Mouse (Mus musculus) layer of hippocampus, adult 9-10 months (tissue): ENCODE data around the gene Sept6.
"Not testable (repeated sequence)": the region's sequence is repeated elsewhere in the genome, so short reads cannot be mapped to it uniquely, and the experiment has no call there.

Experiments
- DNase-seq: peaks from one replicate; pipeline ENCODE4 v3.0.0; 2022; ENCODE audit warnings: low spot score

Gene Sept6

GRCm38 (mm10) chrX:36971156-36971555 lies 20.4 kb downstream of the Sept6 start:
- DNase-seq = no peak

GRCm38 (mm10) chrX:36969501-36969900 lies 22.1 kb downstream of the Sept6 start:
- DNase-seq = no peak

- no peak for DNase-seq
Observed at GRCm38 (mm10) chrX:36956674-36957073, 34.9 kb downstream of the Sept6 start.

DNA sequence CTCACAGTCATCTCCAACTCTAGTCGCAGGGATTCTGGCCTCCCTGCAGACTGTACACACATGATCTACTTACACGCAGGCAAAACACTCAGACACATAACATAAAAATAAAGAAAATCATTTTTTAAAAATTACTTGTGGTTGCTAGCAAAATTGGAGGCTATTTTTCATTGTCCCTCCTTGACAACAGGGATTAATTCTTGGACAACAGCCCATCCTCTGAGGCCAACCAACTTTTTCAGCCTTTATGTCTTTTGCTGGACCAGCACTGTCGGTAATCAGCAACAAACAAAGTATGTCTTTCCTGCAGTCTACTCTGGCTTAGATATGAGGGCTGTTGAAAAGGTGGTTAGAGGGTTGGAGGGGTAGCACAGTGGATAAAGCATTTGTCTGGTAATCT lies 50.5 kb downstream of the Sept6 start:
- DNase-seq = no peak

GRCm38 (mm10) chrX:36939806-36940413 lies 51.7 kb downstream of the Sept6 start:
- DNase-seq = no peak

- DNase-seq = no peak
Observed at GRCm38 (mm10) chrX:36935326-36935966, 56.1 kb downstream of the Sept6 start.

DNA sequence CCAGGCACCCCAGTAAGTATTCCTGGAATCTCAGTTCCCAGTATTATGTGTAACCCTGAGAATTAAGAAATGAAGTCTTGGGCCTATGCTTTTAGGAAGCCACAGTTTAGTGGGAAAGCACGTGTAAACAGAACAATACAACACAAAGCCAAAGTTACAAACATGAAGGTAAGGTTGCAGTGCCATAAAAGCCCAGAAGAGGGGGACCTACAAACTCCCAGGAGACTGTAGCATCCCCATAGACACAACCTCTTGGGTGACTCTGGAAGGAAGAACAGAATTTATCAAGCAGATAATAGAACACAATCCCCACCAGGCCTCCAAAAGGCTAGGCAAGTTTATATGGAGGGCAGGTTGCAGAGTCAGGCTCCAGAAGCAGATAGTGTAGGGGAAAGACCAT lies 61.0 kb downstream of the Sept6 start:
- no peak for DNase-seq

GRCm38 (mm10) chrX:36929694-36930093 lies 61.9 kb downstream of the Sept6 start:
- no peak for DNase-seq

DNA sequence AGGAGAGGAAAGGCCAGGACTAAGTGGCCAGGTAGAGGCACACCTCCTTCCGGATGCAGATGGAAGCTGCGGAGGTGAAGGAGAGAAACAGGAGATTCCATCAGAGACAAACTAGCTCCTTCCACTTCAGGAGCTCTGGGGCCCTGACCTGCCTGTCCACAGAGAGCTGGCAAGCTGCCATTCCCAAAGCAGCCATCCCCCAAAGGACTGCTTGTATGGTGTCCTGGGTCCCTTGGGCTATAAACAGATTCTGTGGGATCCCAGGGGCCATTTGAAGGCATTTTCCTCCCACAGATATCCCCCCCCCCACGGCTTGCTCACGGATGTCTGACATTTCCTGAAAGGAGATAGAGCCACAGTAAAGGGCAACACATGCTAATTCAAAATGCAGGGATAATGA lies 62.8 kb downstream of the Sept6 start:
- no peak for DNase-seq

DNA sequence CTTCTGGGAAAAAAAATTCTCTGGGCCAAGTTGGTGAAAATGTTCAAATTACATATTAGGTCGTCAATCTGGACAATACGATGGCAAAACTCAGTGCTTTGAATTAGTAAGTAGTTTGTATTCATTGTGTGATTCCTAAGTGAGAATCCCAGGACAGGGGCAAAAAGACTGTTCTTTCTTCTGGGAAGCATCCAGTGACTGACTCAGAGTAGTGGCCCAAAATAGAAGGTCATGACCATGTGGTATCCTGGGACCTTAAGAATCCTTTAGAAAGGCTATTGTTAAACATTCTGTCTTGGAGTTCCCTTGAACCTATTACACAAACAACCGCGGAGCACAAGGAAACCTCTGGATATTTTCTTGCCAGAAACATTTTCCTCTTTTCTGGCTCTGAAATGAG lies 70.2 kb downstream of the Sept6 start:
- no peak for DNase-seq

DNA sequence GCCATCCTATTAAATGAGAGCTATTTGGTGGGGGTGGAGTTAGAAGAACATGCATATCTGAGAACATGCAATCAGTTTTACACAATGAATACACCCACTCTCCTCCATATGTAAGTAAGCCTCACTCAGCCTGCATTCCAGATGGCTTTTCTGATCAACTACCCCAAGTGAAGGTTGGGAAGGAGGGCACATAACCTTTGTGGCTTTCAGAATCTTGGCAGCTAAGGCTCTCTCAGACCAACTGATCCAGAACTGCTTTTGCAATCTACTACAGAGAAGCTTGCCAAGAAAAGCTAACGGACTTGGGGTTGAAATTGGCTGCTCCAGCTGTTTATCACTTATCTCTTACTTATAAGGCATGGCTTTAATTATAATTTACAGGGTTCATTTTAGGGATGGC lies 73.8 kb downstream of the Sept6 start:
- no peak for DNase-seq

DNA sequence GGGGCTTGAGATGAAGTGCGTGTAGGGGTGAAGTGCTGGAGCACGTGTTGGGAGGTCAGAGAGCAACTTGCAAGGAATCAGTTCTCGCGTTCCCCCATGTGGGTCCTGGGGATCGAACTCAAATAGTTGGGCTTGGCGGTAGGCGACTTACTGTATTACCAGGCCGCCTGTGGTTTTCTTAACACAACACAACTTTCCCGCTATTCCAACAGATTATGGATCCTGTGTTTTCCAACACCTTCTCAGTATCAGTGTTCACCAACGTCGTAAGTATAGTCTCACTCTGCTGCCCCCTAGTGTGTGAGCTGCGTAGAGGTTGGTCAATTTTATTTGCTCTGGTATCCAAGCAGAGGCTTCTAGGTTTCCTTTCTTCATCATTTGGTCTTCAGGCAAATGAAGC lies 80.3 kb downstream of the Sept6 start:
- no peak for DNase-seq

DNA sequence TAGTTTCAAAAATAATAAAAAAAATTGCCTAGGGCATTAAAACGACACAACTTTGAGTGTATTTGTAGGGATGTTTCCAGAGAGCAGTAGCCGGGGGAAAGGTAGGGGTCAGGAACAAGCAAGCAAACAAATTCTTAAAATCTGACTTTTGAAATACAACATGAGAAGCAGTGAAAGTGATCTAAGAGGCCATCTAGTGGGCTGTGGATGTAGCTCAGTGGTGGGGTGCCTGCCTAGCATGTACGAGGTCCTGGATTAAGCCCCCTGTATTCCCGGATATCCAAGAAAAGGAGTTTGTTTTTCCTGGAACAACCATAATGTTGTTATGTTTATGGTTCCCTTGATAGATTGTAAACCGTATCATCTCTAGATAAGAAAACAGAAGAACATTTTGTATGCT lies 85.1 kb downstream of the Sept6 start:
- DNase-seq = no peak

GRCm38 (mm10) chrX:36903115-36903768 lies 88.4 kb downstream of the Sept6 start:
- peak; percentile 87 for DNase-seq

DNA sequence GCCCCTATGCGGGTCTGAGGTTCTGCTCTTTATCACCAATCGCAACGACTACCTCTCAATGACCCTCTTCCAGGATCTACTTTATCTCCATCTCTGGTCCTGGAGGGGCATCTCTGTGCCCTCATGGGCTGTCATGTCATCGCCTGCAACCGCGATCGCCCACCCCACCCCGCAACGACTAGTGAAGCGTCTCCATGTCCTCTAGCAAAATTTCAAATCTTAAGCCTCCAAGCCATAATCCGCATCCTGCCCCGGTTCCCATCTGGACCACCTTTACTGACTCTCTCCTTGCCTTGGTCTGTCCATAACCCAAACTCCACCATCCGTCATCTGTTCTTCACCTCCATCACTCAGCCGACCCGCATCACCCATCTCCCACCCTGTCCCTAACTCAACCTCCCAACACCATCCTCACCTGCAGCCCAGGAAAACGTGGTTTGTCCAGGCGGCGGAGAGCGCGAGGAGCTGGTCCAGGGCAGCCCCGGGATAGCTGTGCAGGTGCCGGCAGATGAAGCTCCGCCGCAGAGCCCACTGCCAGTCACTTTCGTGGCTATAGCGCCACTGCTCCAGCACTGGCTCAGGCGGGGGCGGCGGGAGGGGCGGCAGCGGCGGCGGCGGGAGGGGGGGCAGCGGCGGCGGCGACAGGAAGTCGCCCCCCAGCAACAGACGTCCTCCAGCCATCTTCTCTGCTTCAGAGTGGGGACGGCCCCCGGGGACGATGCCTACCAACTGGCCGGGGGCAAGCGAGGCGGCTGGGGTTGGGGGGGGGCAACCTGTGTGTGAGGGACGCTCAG lies 89.1 kb downstream of the Sept6 start, which contains the start of gene Nkrf:
Gene Nkrf (minus strand): TSS at position 579 of the 794 bp plus-strand sequence.
- no peak for DNase-seq

- DNase-seq = no peak
Observed at GRCm38 (mm10) chrX:36901655-36902054, 89.9 kb downstream of the Sept6 start.

GRCm38 (mm10) chrX:36898931-36899330 lies 92.7 kb downstream of the Sept6 start:
- DNase-seq = not testable (repeated sequence)

DNA sequence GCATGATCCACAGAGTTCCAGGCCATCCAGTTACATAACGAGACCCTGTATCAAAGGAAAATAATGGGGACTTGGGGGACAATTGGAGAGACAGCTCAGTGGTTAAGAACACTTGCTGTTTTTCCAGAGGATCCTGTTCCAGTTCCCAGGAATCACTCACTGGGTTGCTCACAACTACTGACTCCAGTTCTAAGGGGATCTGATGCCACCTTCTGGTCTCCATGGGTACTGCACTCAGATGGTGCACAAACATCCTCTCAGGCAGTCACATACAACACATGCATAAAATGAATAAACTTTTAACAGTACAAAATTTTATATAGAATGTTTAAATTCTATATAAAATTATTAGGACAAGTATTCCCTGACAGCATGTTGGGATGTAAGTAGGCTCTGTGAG lies 106.9 kb downstream of the Sept6 start:
- DNase-seq = no peak

DNA sequence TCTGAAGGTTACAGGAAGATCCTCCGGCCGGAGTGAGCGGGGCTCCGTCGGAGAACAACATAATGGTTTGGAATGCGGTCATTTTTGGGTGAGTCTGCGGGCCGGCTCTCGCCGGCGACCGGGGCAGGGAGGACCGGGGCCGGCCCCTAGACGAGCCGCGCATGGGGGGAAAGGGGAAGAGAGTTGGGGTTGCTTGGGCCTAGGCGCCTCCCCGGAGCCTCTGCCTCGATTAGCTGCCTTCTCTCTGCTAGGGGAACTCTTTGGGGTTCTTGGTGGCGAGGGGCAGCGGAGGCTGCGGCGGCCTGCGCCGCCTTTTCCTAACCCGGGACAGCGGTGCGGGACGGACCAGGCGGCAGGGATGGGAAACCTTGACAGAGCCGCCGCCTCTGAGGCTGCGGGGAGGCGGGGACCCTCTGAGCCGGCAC lies 116.9 kb downstream of the Sept6 start:
- no peak for DNase-seq

- DNase-seq = peak; percentile 25
Observed at GRCm38 (mm10) chrX:36874178-36874696, 117.4 kb downstream of the Sept6 start.

- no peak for DNase-seq
Observed at GRCm38 (mm10) chrX:36873765-36874164, 117.8 kb downstream of the Sept6 start, which contains the start of the genes Ube2a and C330007P06Rik. Ube2a (plus strand) TSS chrX:36873900. C330007P06Rik (minus strand) TSS chrX:36874111.

- no peak for DNase-seq
Observed at GRCm38 (mm10) chrX:36870372-36870771, 121.2 kb downstream of the Sept6 start.
